Mouse (Mus musculus) c-Kit-positive CD71-negative TER-119-negative erythroid progenitor cells, embryonic 14.5 days (primary cell): ENCODE data around the gene Gm45021.

Source experiments
- DNase-seq: peaks from one replicate; pipeline ENCODE4 v3.0.0-alpha.2; 2013; ENCODE audit warnings: low read depth

Gene Gm45021

GRCm38 (mm10) chr6:48648779-48649178 is 59.4 kb downstream of the Gm45021 start:
- DNase-seq = no peak

- no peak for DNase-seq
These were observed 60.6 kb downstream of the Gm45021 start for GRCm38 (mm10) chr6:48650041-48650440.

- no peak for DNase-seq
These were observed 69.3 kb downstream of the Gm45021 start for GRCm38 (mm10) chr6:48658721-48659120.
